Mouse (Mus musculus): Measurements from ENCODE around the gene Pramel1. TPM values are rescaled to one million over a fixed set of nuclear protein-coding genes. Genes with fewer than 3 reads are reported as not detected.
"Not testable (repeated sequence)": the region's sequence is repeated elsewhere in the genome, so short reads cannot be mapped to it uniquely, and the experiment has no call there.

The Pramel1 gene
- polyA plus RNA-seq, 1 experiment = not detected

- TF ChIP-seq CTCF (IDR thresholded peaks at IDR 0.05; ENCODE audit: low read depth, low read length) (no peak), POLR2A (IDR thresholded peaks at IDR 0.05; ENCODE audit: borderline replicate concordance, low read depth, low read length) (no peak)
- H3K4me3 ChIP-seq (ENCODE audit: insufficient read depth, low read length) = no peak overlapping the region
Observed at GRCm38 (mm10) chr4:143379931-143380715, 14.1 kb upstream of the Pramel1 start.

GRCm38 (mm10) chr4:143380716-143381004 is 13.6 kb upstream of the Pramel1 start:
- H3K4me1 ChIP-seq (ENCODE audit: control insufficient read depth, insufficient read depth, low read length) = no peaks in the 10 kb centered on the region
- H3K27ac ChIP-seq (ENCODE audit: insufficient read depth, low read depth, low read length) = no peak overlapping the region
- no peak overlapping the region for H3K4me3 ChIP-seq (ENCODE audit: insufficient read depth, low read length)
- no peak for TF ChIP-seq POLR2A (IDR thresholded peaks at IDR 0.05; ENCODE audit: borderline replicate concordance, low read depth, low read length)
- peak; percentile 31; the same call in 1 of the 2 replicates for TF ChIP-seq CTCF (IDR thresholded peaks at IDR 0.05; ENCODE audit: low read depth, low read length)

More at GRCm38 (mm10) chr4:143379931-143380715, 14.1 kb upstream of the Pramel1 start:
- Histone ChIP-seq H3K4me1 (ENCODE audit: control insufficient read depth, insufficient read depth, low read length) (no peaks in the 10 kb centered on the region), H3K27ac (ENCODE audit: insufficient read depth, low read depth, low read length) (no peak overlapping the region)

GRCm38 (mm10) chr4:143382163-143382562 is 12.1 kb upstream of the Pramel1 start:
- H3K27ac ChIP-seq (ENCODE audit: insufficient read depth, low read depth, low read length) = no peak overlapping the region
- TF ChIP-seq CTCF (IDR thresholded peaks at IDR 0.05; ENCODE audit: low read depth, low read length) (no peak), POLR2A (IDR thresholded peaks at IDR 0.05; ENCODE audit: borderline replicate concordance, low read depth, low read length) (no peak)
- H3K4me1 ChIP-seq (ENCODE audit: control insufficient read depth, insufficient read depth, low read length) = no peaks in the 10 kb centered on the region
- no peak overlapping the region for H3K4me3 ChIP-seq (ENCODE audit: insufficient read depth, low read length)

GRCm38 (mm10) chr4:143383646-143384045 is 10.6 kb upstream of the Pramel1 start:
- TF ChIP-seq CTCF (IDR thresholded peaks at IDR 0.05; ENCODE audit: low read depth, low read length) = no peak
- no peak for TF ChIP-seq POLR2A (IDR thresholded peaks at IDR 0.05; ENCODE audit: borderline replicate concordance, low read depth, low read length)
- H3K4me3 ChIP-seq (ENCODE audit: insufficient read depth, low read length) = no peak overlapping the region
- H3K4me1 ChIP-seq (ENCODE audit: control insufficient read depth, insufficient read depth, low read length) = no peaks in the 10 kb centered on the region
- H3K27ac ChIP-seq (ENCODE audit: insufficient read depth, low read depth, low read length) = no peak overlapping the region

- no peaks in the 10 kb centered on the region for H3K4me1 ChIP-seq (ENCODE audit: control insufficient read depth, insufficient read depth, low read length)
- TF ChIP-seq CTCF (IDR thresholded peaks at IDR 0.05; ENCODE audit: low read depth, low read length) = no peak
- TF ChIP-seq POLR2A (IDR thresholded peaks at IDR 0.05; ENCODE audit: borderline replicate concordance, low read depth, low read length) = no peak
- H3K4me3 ChIP-seq (ENCODE audit: insufficient read depth, low read length) = peak overlapping the region; percentile 28
- no peak overlapping the region for H3K27ac ChIP-seq (ENCODE audit: insufficient read depth, low read depth, low read length)
Observed at GRCm38 (mm10) chr4:143388955-143389702, 5.1 kb upstream of the Pramel1 start.

- H3K4me3 ChIP-seq (ENCODE audit: insufficient read depth, low read length) = peak overlapping the region; percentile 97
- TF ChIP-seq CTCF (IDR thresholded peaks at IDR 0.05; ENCODE audit: low read depth, low read length) (no peak), POLR2A (IDR thresholded peaks at IDR 0.05; ENCODE audit: borderline replicate concordance, low read depth, low read length) (no peak)
- H3K4me1 ChIP-seq (ENCODE audit: control insufficient read depth, insufficient read depth, low read length) = peaks cover 6% of the 10 kb centered on the region
- no peak overlapping the region for H3K27ac ChIP-seq (ENCODE audit: insufficient read depth, low read depth, low read length)
Observed at GRCm38 (mm10) chr4:143411566-143412218, 17.5 kb downstream of the Pramel1 start.

GRCm38 (mm10) chr4:143412219-143413092 is 18.2 kb downstream of the Pramel1 start, which contains the start of gene Pramef8:
TSS of gene Pramef8 (plus strand) at chr4:143412426.
- peak within 1 kb of the TSS; percentile 95 for H3K27ac ChIP-seq (ENCODE audit: insufficient read depth, low read depth, low read length)
- H3K4me1 ChIP-seq (ENCODE audit: control insufficient read depth, insufficient read depth, low read length) = peaks cover 6% of the 10 kb centered on the region
- TF ChIP-seq POLR2A (IDR thresholded peaks at IDR 0.05; ENCODE audit: borderline replicate concordance, low read depth, low read length) = no peak
- peak within 1 kb of the TSS; percentile 97 for H3K4me3 ChIP-seq (ENCODE audit: insufficient read depth, low read length)

- no peak overlapping the region for H3K4me3 ChIP-seq (ENCODE audit: insufficient read depth, low read length)
Observed at GRCm38 (mm10) chr4:143413621-143414020, 19.4 kb downstream of the Pramel1 start.

GRCm38 (mm10) chr4:143414121-143414520 is 19.9 kb downstream of the Pramel1 start:
- H3K4me3 ChIP-seq (ENCODE audit: insufficient read depth, low read length) = no peak overlapping the region
- H3K4me1 ChIP-seq (ENCODE audit: control insufficient read depth, insufficient read depth, low read length) = peaks cover 6% of the 10 kb centered on the region
- TF ChIP-seq POLR2A (IDR thresholded peaks at IDR 0.05; ENCODE audit: borderline replicate concordance, low read depth, low read length) (no peak), CTCF (IDR thresholded peaks at IDR 0.05; ENCODE audit: low read depth, low read length) (no peak)
- no peak overlapping the region for H3K27ac ChIP-seq (ENCODE audit: insufficient read depth, low read depth, low read length)

More at GRCm38 (mm10) chr4:143413621-143414020, 19.4 kb downstream of the Pramel1 start:
- H3K27ac ChIP-seq (ENCODE audit: insufficient read depth, low read depth, low read length) = no peak overlapping the region
- peaks cover 6% of the 10 kb centered on the region for H3K4me1 ChIP-seq (ENCODE audit: control insufficient read depth, insufficient read depth, low read length)
- TF ChIP-seq POLR2A (IDR thresholded peaks at IDR 0.05; ENCODE audit: borderline replicate concordance, low read depth, low read length) (no peak), CTCF (IDR thresholded peaks at IDR 0.05; ENCODE audit: low read depth, low read length) (no peak)

GRCm38 (mm10) chr4:143426770-143427169 is 32.5 kb downstream of the Pramel1 start:
- not testable (repeated sequence) for H3K4me3 ChIP-seq (ENCODE audit: insufficient read depth, low read length); H3K4me1 ChIP-seq (ENCODE audit: control insufficient read depth, insufficient read depth, low read length); H3K27ac ChIP-seq (ENCODE audit: insufficient read depth, low read depth, low read length)
